Mouse (Mus musculus): ENCODE results near the gene Olfr54.

- no peak for TF ChIP-seq CTCF (IDR thresholded peaks at IDR 0.05; ENCODE audit: extremely low read depth, insufficient read length, insufficient replicate concordance, low read depth, low read length)
- TF ChIP-seq POLR2A (IDR thresholded peaks at IDR 0.05; ENCODE audit: low read depth, low read length): no peak
Measured at GRCm38 (mm10) chr11:51051678-51052077, 37.6 kb downstream of the Olfr54 start.

Measured in small intestine, adult 2 months (tissue).